Mouse (Mus musculus): Measurements from ENCODE around the gene S1pr4. TPM values are rescaled to one million over a fixed set of nuclear protein-coding genes. Genes with fewer than 3 reads are reported as not detected.

Gene S1pr4
- 16.0 and 23.3 TPM in 2 replicates for polyA plus RNA-seq (2015; fragmentation: Nextera tagmentation; extraction: Ambion mirVana)

DNA sequence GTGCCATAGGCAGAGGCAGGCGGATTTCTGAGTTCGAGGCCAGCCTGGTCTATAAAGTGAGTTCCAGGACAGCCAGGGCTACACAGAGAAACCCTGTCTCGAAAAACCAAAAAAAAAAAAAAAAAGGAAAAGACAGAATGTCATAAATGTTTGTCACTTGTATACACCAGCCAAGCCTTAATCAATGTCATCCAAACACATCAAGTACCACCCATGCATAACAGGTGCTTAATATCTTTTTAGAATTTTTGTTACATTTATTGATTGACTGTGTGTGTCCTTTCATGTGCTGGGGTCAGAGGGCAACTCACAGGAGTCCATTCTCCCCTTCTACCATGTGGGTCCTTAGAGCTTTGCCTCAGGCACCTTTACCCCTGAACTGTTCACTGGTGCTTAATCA, at the start of gene S1pr4:
Gene S1pr4 (minus strand): TSS at position 101 of the 400 bp plus-strand sequence.

DNA sequence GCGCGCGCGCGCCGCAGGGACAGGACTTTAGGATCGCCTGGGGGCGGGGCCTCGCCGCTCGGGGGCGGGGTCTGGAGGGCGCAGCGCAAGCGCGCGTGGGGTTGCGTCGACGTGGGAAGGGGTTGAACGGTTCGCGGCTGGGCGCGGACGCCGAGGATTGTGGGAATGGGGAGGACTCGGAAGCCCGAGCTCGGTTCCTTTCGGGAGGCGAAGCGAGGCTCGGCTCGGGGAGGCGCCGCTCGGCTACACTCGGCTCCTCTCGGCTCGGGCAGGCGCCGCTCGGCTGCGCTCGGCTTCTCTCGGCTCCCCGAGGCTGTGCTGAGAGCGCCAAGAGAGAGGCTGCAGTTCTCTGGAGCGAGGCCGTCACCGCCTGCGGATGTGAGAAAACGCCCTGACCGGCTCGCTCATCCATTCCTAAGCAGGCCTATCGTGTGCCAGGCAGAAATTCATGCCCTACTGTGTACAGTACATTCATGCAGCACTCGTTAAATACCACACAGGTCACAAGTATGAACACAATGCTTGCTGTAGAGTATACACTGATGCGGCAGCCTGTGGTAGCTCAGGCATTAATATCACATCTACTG, 45.3 kb upstream of the S1pr4 start, which contains the start of gene Gna11:
Gene Gna11 (minus strand): TSS at position 30 of the 587 bp plus-strand sequence.

DNA sequence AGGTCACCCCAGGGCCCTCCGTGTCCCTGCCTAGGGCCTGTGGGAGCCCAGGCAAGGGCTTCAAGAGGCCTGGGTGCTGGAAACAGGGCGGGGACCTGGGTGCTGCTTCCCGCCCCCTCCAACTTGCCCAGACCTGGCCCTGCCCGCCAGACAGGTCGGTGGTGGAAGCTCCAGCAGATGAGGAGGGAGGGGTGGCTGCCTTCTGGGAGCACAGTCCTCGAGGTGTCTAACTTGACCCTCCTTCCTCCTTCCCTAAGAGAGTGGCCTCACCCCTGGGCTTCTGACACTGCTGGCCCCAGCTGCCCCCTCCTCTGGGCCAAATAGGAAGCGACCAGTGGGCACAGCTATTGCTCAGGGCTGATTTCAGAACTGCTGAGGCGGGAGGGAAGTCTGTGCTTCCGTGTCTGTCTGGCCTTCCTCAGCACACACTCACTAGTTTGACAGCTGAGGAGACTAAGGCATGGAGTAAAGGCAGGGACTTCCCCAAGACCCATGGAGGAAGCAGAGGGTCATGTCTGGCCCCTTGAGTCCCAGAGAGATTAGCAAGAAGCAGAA, 24.2 kb upstream of the S1pr4 start, which contains the start of gene Gna15:
Gene Gna15 (minus strand): TSS at position 175 of the 555 bp plus-strand sequence.

DNA sequence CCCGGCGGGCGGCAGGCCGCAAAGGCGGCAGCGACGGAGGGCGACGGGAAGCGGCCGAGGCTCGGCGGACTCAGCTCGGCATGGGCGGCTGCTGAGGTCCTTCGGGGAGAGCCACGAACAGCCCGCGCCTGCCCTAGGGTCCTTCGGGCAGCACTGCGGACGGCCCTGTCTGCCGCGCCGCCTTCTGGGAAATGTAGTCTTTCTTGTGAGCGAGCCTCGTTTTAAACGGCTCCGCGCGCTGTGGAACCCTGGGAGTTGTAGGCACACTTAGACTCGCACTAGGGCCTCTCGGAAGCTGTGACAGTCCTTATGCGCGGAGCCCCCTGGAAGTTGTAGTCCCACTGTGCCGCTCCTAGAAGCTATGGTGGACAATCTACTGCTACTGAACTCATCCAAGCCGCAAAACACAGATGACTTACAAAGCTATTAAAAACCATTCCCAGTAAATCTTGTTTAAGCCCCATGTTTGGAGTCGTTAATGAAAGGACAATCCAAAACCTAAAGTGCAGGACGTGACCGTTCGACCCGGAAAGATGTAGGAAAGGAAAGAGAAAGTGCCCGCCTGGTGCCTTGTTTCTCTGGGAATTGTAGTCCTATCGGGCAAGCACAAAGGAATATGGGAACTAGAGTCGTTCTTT, 3.5 kb downstream of the S1pr4 start, which contains the start of gene Ncln:
Gene Ncln (minus strand): TSS at position 129 of the 638 bp plus-strand sequence.

DNA sequence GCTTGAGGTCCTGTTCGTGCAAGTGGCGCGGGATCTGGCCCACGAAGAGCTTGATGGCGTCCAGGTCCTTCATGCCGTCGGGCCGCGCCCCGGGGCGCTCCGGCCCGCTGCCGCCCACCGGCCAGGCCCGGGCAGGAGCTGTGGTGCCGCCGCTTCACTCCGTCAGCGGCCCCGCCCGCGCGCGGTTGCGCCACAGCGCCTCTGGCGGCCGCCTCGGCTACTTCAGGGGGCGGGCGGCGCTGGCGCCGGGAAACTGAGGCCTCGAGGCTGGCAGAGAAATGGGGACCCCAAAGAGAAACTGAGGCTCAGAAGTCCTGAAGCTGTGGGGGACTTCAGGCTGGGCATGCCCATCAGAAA, 17.4 kb downstream of the S1pr4 start, which contains the start of gene Celf5:
Gene Celf5 (minus strand): TSS at position 177 of the 357 bp plus-strand sequence.

DNA sequence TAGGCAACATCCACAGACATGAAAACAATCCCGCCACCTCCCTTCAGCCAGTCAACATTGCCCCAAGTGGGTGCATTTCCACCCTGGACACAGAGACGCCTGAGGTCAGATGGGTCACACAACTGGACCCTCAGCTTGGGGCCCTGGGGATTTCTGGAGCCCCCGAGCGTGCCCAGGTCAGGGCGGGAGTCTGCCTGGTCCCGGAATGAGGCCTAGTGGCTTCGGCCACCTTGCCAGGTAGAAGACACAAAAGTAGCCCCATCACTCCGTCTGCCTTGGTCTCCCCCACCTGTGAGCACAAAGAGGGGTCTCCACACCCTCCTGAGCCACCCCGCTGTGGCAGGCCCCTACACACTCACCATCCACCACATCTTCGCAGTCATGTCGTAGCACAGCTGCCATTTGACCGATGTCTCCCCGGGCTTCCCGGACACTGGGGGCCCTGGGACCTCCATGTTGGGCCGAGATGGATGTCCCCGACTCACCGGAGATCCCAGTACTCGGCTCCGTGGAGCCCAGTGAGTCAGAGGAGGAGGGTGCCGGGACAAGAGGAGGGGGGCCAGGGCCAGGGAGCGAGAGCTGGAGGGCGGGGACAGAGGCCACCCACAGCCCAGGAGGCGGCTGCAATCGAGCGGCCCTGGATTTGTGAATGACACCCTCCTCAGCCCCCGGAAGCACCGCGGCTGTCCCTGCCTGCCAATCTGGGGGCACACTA, 44.6 kb downstream of the S1pr4 start, which contains the start of gene Nfic:
Gene Nfic (minus strand): TSS at position 455 of the 715 bp plus-strand sequence.

Other genes with a start within 250 kb of the S1pr4 start
- gene Matk, start 247.2 kb downstream of the S1pr4 start, polyA plus RNA-seq (2015; fragmentation: Nextera tagmentation; extraction: Ambion mirVana): 4.1 and 6.0 TPM in 2 replicates
- gene Mrpl54, start 233.2 kb downstream of the S1pr4 start, polyA plus RNA-seq (2015; fragmentation: Nextera tagmentation; extraction: Ambion mirVana): 126 and 131 TPM in 2 replicates
- 17.8 and 19.1 TPM in 2 replicates for gene Apba3, start 233.2 kb downstream of the S1pr4 start, polyA plus RNA-seq (2015; fragmentation: Nextera tagmentation; extraction: Ambion mirVana)
- gene Tjp3, start 208.6 kb downstream of the S1pr4 start, polyA plus RNA-seq (2015; fragmentation: Nextera tagmentation; extraction: Ambion mirVana): 0.53 and 1.2 TPM in 2 replicates
- 15.4 and 20.0 TPM in 2 replicates for gene Pip5k1c, start 207.2 kb downstream of the S1pr4 start, polyA plus RNA-seq (2015; fragmentation: Nextera tagmentation; extraction: Ambion mirVana)
- 27.4 and 29.3 TPM in 2 replicates for gene Cactin, start 179.0 kb downstream of the S1pr4 start, polyA plus RNA-seq (2015; fragmentation: Nextera tagmentation; extraction: Ambion mirVana)
- gene Tbxa2r, start 171.4 kb downstream of the S1pr4 start, polyA plus RNA-seq (2015; fragmentation: Nextera tagmentation; extraction: Ambion mirVana): 13.1 and 18.9 TPM in 2 replicates
- 0.05 and 0.08 TPM in 2 replicates for gene Gipc3, start 156.9 kb downstream of the S1pr4 start, polyA plus RNA-seq (2015; fragmentation: Nextera tagmentation; extraction: Ambion mirVana)
- 48.0 and 50.8 TPM in 2 replicates for gene Hmg20b, start 149.7 kb downstream of the S1pr4 start, polyA plus RNA-seq (2015; fragmentation: Nextera tagmentation; extraction: Ambion mirVana)
- gene Mfsd12, start 142.6 kb downstream of the S1pr4 start, polyA plus RNA-seq (2015; fragmentation: Nextera tagmentation; extraction: Ambion mirVana): 14.5 and 14.7 TPM in 2 replicates
- gene 4930404N11Rik, start 134.3 kb downstream of the S1pr4 start, polyA plus RNA-seq (2015; fragmentation: Nextera tagmentation; extraction: Ambion mirVana): 2.2 and 2.5 TPM in 2 replicates
- gene Fzr1, start 121.6 kb downstream of the S1pr4 start, polyA plus RNA-seq (2015; fragmentation: Nextera tagmentation; extraction: Ambion mirVana): 142 and 145 TPM in 2 replicates
- gene Dohh, start 115.7 kb downstream of the S1pr4 start, polyA plus RNA-seq (2015; fragmentation: Nextera tagmentation; extraction: Ambion mirVana): 71.6 and 73.6 TPM in 2 replicates
- 1.6 and 1.8 TPM in 2 replicates for gene Gm48551, start 115.7 kb downstream of the S1pr4 start, polyA plus RNA-seq (2015; fragmentation: Nextera tagmentation; extraction: Ambion mirVana)
- gene Gm48552, start 111.1 kb downstream of the S1pr4 start, polyA plus RNA-seq (2015; fragmentation: Nextera tagmentation; extraction: Ambion mirVana): 0.59 TPM in 1 of 2 replicates, not detected in the other
- gene Smim24, start 107.1 kb downstream of the S1pr4 start, polyA plus RNA-seq (2015; fragmentation: Nextera tagmentation; extraction: Ambion mirVana): 2.9 and 3.5 TPM in 2 replicates
- 23.4 and 30.6 TPM in 2 replicates for gene Nfic, start 44.5 kb downstream of the S1pr4 start, polyA plus RNA-seq (2015; fragmentation: Nextera tagmentation; extraction: Ambion mirVana)
- gene Celf5, start 17.4 kb downstream of the S1pr4 start, polyA plus RNA-seq (2015; fragmentation: Nextera tagmentation; extraction: Ambion mirVana): 0.07 and 0.20 TPM in 2 replicates
- 34.4 and 39.8 TPM in 2 replicates for gene Ncln, start 3.7 kb downstream of the S1pr4 start, polyA plus RNA-seq (2015; fragmentation: Nextera tagmentation; extraction: Ambion mirVana)
- gene Gna15, start 24.1 kb upstream of the S1pr4 start, polyA plus RNA-seq (2015; fragmentation: Nextera tagmentation; extraction: Ambion mirVana): 13.1 and 15.7 TPM in 2 replicates
- 14.8 and 19.3 TPM in 2 replicates for gene Gna11, start 45.1 kb upstream of the S1pr4 start, polyA plus RNA-seq (2015; fragmentation: Nextera tagmentation; extraction: Ambion mirVana)
- gene Aes, start 59.4 kb upstream of the S1pr4 start, polyA plus RNA-seq (2015; fragmentation: Nextera tagmentation; extraction: Ambion mirVana): 209 and 247 TPM in 2 replicates
- gene Tle2, start 74.4 kb upstream of the S1pr4 start, polyA plus RNA-seq (2015; fragmentation: Nextera tagmentation; extraction: Ambion mirVana): 20.3 and 29.4 TPM in 2 replicates
- gene Tle6, start 100.9 kb upstream of the S1pr4 start, polyA plus RNA-seq (2015; fragmentation: Nextera tagmentation; extraction: Ambion mirVana): 5.4 and 7.7 TPM in 2 replicates
- 0.66 and 0.74 TPM in 2 replicates for gene BC025920, start 106.1 kb upstream of the S1pr4 start, polyA plus RNA-seq (2015; fragmentation: Nextera tagmentation; extraction: Ambion mirVana)
- gene Sirt6, start 127.7 kb upstream of the S1pr4 start, polyA plus RNA-seq (2015; fragmentation: Nextera tagmentation; extraction: Ambion mirVana): 14.4 and 17.7 TPM in 2 replicates
- gene Ankrd24, start 128.4 kb upstream of the S1pr4 start, polyA plus RNA-seq (2015; fragmentation: Nextera tagmentation; extraction: Ambion mirVana): 2.4 and 3.3 TPM in 2 replicates
- 1.9 and 2.2 TPM in 2 replicates for gene Gm10778, start 148.9 kb upstream of the S1pr4 start, polyA plus RNA-seq (2015; fragmentation: Nextera tagmentation; extraction: Ambion mirVana)
- gene Zfp433, start 204.7 kb upstream of the S1pr4 start, polyA plus RNA-seq (2015; fragmentation: Nextera tagmentation; extraction: Ambion mirVana): 6.6 and 6.8 TPM in 2 replicates

All from spleen, postnatal 0 days (tissue).